Mouse (Mus musculus): Measurements from ENCODE around the gene Ppp5c.

GRCm38 (mm10) chr7:17023701-17024100 lies 4.0 kb downstream of the Ppp5c start:
- TF ChIP-seq POLR2A (IDR thresholded peaks at IDR 0.05; ENCODE audit: insufficient read depth, low read depth, low read length) (no peak), CTCF (IDR thresholded peaks at IDR 0.05) (no peak), EP300 (IDR thresholded peaks at IDR 0.05; ENCODE audit: insufficient read depth, low read depth, low read length) (no peak)

Measured in heart, adult 2 months (tissue).